Mouse (Mus musculus): Measurements from ENCODE around the gene Hltf.
A peak's percentile ranks its signal among the peaks of the same experiment; 100 is the strongest.
"Not testable (repeated sequence)": the region's sequence is repeated elsewhere in the genome, so short reads cannot be mapped to it uniquely, and the experiment has no call there.

Gene Hltf

DNA sequence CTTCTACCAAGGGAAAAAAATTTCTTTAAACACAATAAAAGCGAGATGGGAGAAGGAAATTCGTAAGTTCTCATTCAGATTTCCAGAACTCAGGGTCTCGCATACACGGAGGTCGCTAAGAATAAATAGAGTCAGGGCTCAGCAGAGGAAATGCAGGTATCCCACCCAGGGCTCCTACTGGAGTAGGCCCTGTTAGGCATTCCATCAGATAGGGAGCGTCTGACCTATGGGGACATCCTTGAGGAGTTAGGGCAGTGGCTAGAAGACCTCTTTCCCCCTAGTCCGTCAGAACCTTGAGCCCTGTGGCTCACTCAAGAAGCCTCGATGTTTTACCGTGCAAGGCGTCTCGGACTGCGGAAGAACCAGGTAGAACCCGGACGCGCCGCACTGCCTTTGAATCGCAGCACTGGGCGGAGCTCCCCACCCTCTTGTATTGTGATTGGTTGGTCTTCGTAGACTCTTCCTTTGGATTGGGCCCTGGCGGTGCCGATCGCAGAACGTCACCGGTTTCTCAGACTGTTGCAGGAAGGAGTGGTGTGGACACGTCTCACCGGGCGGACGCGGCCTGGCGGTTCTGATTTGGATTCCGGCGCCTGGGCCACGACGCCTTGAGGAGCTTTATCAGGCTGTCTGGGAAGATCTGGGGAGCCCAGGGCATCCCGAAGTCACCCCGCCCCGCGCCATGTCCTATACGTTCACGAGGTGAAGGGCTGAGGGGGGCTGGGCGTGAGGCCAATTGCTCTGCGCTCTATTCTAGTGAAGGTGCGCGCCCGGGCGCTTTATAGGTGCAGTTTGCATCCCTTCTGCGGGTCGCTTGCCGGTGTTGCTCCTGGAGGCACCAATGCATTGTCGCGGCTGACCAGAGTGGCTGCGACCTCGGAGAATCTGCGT, at the start of gene Hltf:
TSS of gene Hltf (plus strand) at position 506 of the 891 bp plus-strand sequence.
- DNase-seq (ENCODE audit: low read depth, low spot score) = peak; percentile 89

DNA sequence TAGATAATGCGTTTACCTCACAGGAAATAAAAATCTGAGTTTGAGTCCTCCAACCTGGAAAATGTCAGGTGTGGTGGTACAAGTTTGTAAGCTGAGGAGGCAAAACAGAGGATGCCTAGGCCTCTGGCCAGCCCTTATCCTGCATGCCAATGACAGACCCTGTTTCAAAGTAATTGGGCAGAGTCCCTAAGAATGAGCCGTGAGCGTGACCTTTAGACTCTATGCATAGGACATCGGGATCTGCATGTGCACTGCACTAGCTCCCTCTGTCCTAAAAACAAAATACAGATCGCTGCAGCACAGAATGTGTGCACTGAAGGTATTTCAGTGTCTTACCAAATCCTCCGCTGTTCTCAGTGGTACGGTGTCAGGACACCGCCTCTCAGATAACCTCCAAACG, 47.1 kb upstream of the Hltf start:
- DNase-seq (ENCODE audit: low read depth, low spot score) = no peak

GRCm38 (mm10) chr3:20010905-20011304, 46.7 kb upstream of the Hltf start:
- DNase-seq (ENCODE audit: low read depth, low spot score) = not testable (repeated sequence)

- no peak for DNase-seq (ENCODE audit: low read depth, low spot score)
Observed at GRCm38 (mm10) chr3:20014454-20014853, 43.2 kb upstream of the Hltf start.

- DNase-seq (ENCODE audit: low read depth, low spot score) = no peak
Observed at GRCm38 (mm10) chr3:20018076-20018475, 39.5 kb upstream of the Hltf start.

DNA sequence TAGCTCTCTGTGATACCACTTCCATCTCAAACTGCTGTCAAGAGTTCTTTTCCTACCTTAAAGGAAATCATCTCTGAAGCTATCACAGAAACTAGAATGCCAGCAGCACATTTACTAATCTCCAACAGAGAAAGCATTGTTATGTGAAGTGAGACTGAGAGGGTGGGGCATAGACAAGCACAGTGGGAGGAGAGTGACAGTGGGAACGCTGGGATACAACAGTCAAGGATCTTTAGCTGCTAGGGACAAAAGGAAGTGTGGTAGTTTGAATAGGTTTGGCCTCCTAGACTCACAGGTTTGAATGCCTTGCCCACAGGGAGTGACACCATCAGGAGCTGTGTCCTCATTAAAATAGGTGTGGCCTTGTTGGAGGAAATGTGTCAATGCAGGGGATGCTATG, 33.8 kb upstream of the Hltf start:
- no peak for DNase-seq (ENCODE audit: low read depth, low spot score)

- no peak for DNase-seq (ENCODE audit: low read depth, low spot score)
Observed at GRCm38 (mm10) chr3:20026481-20026880, 31.1 kb upstream of the Hltf start.

- no peak for DNase-seq (ENCODE audit: low read depth, low spot score)
Observed at GRCm38 (mm10) chr3:20026996-20027689, 30.5 kb upstream of the Hltf start.

GRCm38 (mm10) chr3:20027788-20028187, 29.8 kb upstream of the Hltf start:
- DNase-seq (ENCODE audit: low read depth, low spot score) = no peak

GRCm38 (mm10) chr3:20028640-20029039, 29.0 kb upstream of the Hltf start:
- DNase-seq (ENCODE audit: low read depth, low spot score) = no peak

GRCm38 (mm10) chr3:20030807-20031206, 26.8 kb upstream of the Hltf start:
- no peak for DNase-seq (ENCODE audit: low read depth, low spot score)

GRCm38 (mm10) chr3:20033761-20034718, 23.6 kb upstream of the Hltf start:
- no peak for DNase-seq (ENCODE audit: low read depth, low spot score)

- DNase-seq (ENCODE audit: low read depth, low spot score) = peak; percentile 60
Observed at GRCm38 (mm10) chr3:20034719-20035404, 22.7 kb upstream of the Hltf start, which contains the start of gene Hps3. Hps3 (minus strand) TSS chr3:20035315.

DNA sequence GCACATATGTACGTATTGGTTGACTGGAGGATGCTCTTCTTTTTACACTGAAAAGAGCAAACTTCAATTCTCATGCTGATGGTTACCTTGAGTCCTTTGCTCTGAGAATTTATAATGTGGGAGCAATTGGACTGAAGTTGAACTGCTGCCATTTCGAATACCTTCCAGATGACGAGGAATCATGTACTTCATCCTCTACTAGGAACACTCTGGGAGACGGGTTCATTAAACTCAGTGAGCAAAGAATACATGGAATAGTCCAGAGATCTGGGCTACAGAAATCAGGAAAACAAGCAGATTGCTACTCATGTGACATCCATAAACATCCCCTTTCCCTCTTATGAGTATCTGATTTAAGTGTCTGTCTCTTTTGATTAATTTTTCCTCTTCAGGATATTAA, 21.5 kb upstream of the Hltf start:
- DNase-seq (ENCODE audit: low read depth, low spot score) = no peak

GRCm38 (mm10) chr3:20041461-20041860, 16.1 kb upstream of the Hltf start:
- DNase-seq (ENCODE audit: low read depth, low spot score) = not testable (repeated sequence)

DNA sequence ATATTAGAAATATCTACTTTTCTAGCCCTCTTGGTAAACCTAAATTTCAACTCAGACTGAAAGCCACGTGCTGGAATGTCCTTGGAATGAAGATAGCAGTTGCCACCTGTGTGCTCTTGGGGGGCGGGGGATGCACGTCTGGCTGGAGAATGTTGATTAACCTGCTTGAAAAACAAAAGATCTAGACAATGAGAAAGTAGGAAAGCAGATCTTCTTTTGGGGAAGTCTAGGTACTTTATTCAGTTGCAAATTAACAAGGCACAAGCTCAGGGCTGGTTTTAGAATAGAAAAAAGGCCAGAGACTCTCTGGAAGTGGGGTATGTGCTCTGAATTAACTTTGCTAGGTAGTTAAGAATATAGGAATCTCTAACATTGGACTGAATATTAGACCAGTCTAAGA, 12.9 kb upstream of the Hltf start:
- not testable (repeated sequence) for DNase-seq (ENCODE audit: low read depth, low spot score)

- no peak for DNase-seq (ENCODE audit: low read depth, low spot score)
Observed at GRCm38 (mm10) chr3:20058197-20058541, 558 bp downstream of the Hltf start.

- DNase-seq (ENCODE audit: low read depth, low spot score) = no peak
Observed at GRCm38 (mm10) chr3:20076145-20077053, 18.8 kb downstream of the Hltf start.

DNA sequence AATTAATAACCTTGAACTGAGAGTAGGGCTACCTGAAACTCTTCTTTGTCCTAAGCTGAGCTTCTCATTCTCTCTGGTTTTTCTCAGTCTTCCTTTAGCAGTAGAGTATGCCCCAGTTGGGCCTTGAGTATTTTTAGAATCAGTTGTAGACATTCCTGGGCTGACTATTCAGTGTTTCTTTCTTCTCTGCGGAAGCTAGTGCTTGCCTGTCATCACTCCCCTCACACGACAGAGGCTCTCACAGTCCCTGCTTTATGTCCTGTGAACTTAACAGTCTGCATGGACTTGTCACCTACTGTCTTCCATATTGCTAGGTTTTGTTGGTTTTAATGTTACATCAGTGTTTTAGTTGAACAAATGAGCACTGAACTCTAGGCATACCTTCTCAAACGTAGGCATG, 24.6 kb downstream of the Hltf start:
- no peak for DNase-seq (ENCODE audit: low read depth, low spot score)

- no peak for DNase-seq (ENCODE audit: low read depth, low spot score)
Observed at GRCm38 (mm10) chr3:20103830-20104229, 46.2 kb downstream of the Hltf start.

Measured in brain, embryonic 18.5 days (tissue).